Mouse (Mus musculus): ENCODE measurements around the gene Ptgis. TPM values are rescaled to one million over a fixed set of nuclear protein-coding genes. Genes with fewer than 3 reads are reported as not detected.

Ptgis gene
- polyA plus RNA-seq, 1 experiment, result 3.2 TPM

GRCm38 (mm10) chr2:167263040-167263810 is 22.8 kb upstream of the Ptgis start:
- no peaks in the 10 kb centered on the region for H3K36me3 ChIP-seq (ENCODE audit: control insufficient read depth, insufficient read depth, low read length)
- H3K4me1 ChIP-seq (ENCODE audit: control insufficient read depth, insufficient read depth, insufficient read length, low read length), result no peaks in the 10 kb centered on the region
- no peak overlapping the region for H3K4me3 ChIP-seq (ENCODE audit: low read depth, low read length)
- TF ChIP-seq CTCF (IDR thresholded peaks at IDR 0.05; ENCODE audit: extremely low read depth, insufficient read length, insufficient replicate concordance, low read depth, low read length), result no peak
- no peak for TF ChIP-seq POLR2A (IDR thresholded peaks at IDR 0.05; ENCODE audit: low read depth, low read length)
- WGBS, result 83% methylated on average over 8 of the region's 8 CpGs
- no peak overlapping the region for H3K27ac ChIP-seq (ENCODE audit: insufficient read depth, low read depth, low read length)
- H3K27me3 ChIP-seq (ENCODE audit: control insufficient read depth, insufficient read depth, low read length), result no peaks in the 10 kb centered on the region

GRCm38 (mm10) chr2:167262433-167262832 is 22.0 kb upstream of the Ptgis start:
- Histone ChIP-seq H3K4me1 (ENCODE audit: control insufficient read depth, insufficient read depth, insufficient read length, low read length) (no peaks in the 10 kb centered on the region), H3K36me3 (ENCODE audit: control insufficient read depth, insufficient read depth, low read length) (no peaks in the 10 kb centered on the region), H3K4me3 (ENCODE audit: low read depth, low read length) (no peak overlapping the region), H3K27me3 (ENCODE audit: control insufficient read depth, insufficient read depth, low read length) (no peaks in the 10 kb centered on the region), H3K27ac (ENCODE audit: insufficient read depth, low read depth, low read length) (no peak overlapping the region)
- 61% methylated on average over 10 of the region's 10 CpGs for WGBS
- no peak for TF ChIP-seq CTCF (IDR thresholded peaks at IDR 0.05; ENCODE audit: extremely low read depth, insufficient read length, insufficient replicate concordance, low read depth, low read length)
- TF ChIP-seq POLR2A (IDR thresholded peaks at IDR 0.05; ENCODE audit: low read depth, low read length), result no peak

DNA sequence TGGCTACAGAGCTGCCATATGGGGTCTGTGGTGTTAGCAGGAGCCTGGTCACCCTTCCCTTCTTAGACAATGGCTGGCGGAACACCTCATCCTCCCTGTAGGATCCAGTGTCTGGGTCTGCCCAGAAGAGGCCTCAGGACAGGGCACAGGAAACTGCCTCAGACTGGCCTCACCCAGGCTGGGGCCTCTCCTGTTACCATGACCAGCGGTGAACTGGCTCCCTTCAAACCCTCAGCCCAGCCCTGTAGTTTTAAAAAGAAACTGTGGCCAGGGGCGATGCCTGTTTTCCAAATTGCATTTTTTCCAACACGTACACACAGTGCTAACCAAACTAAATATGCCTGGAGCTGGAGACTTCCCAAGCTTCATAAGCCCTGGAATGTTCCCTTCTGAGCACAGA is 20.7 kb upstream of the Ptgis start:
- WGBS, result 75% methylated on average over 4 of the region's 4 CpGs
- no peak overlapping the region for H3K27ac ChIP-seq (ENCODE audit: insufficient read depth, low read depth, low read length)
- H3K4me1 ChIP-seq (ENCODE audit: control insufficient read depth, insufficient read depth, insufficient read length, low read length), result no peaks in the 10 kb centered on the region
- no peak overlapping the region for H3K4me3 ChIP-seq (ENCODE audit: low read depth, low read length)
- H3K36me3 ChIP-seq (ENCODE audit: control insufficient read depth, insufficient read depth, low read length), result no peaks in the 10 kb centered on the region
- H3K27me3 ChIP-seq (ENCODE audit: control insufficient read depth, insufficient read depth, low read length), result no peaks in the 10 kb centered on the region
- TF ChIP-seq CTCF (IDR thresholded peaks at IDR 0.05; ENCODE audit: extremely low read depth, insufficient read length, insufficient replicate concordance, low read depth, low read length), result no peak
- no peak for TF ChIP-seq POLR2A (IDR thresholded peaks at IDR 0.05; ENCODE audit: low read depth, low read length)

DNA sequence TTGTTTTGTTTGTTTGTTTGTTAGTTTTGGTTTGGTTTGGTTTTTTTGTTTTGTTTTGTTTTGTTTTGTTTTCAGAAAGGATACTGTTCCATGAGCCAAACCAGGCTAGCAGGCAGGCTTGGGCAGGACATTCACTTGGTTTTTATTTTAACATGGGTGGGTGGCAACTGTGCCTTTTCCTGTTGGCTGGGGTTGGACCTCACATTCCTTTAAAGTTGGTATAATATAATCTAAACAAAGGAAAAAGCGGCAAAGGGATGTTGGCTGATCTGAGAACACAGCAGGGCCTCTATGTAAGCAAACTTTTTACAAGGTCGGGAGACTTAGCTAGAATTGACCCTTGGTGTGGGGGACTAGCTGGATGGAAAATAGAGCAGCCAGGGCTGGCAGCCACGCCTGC is 17.4 kb upstream of the Ptgis start:
- H3K27ac ChIP-seq (ENCODE audit: insufficient read depth, low read depth, low read length), result no peak overlapping the region
- no peaks in the 10 kb centered on the region for H3K36me3 ChIP-seq (ENCODE audit: control insufficient read depth, insufficient read depth, low read length)
- H3K4me1 ChIP-seq (ENCODE audit: control insufficient read depth, insufficient read depth, insufficient read length, low read length), result no peaks in the 10 kb centered on the region
- H3K27me3 ChIP-seq (ENCODE audit: control insufficient read depth, insufficient read depth, low read length), result no peaks in the 10 kb centered on the region
- 48% methylated on average over 3 of the region's 3 CpGs for WGBS
- no peak overlapping the region for H3K4me3 ChIP-seq (ENCODE audit: low read depth, low read length)
- no peak for TF ChIP-seq POLR2A (IDR thresholded peaks at IDR 0.05; ENCODE audit: low read depth, low read length)
- no peak for TF ChIP-seq CTCF (IDR thresholded peaks at IDR 0.05; ENCODE audit: extremely low read depth, insufficient read length, insufficient replicate concordance, low read depth, low read length)

- WGBS, result 69% methylated on average over 6 of the region's 6 CpGs
- Histone ChIP-seq H3K27me3 (ENCODE audit: control insufficient read depth, insufficient read depth, low read length) (no peaks in the 10 kb centered on the region), H3K36me3 (ENCODE audit: control insufficient read depth, insufficient read depth, low read length) (no peaks in the 10 kb centered on the region), H3K4me3 (ENCODE audit: low read depth, low read length) (no peak overlapping the region), H3K27ac (ENCODE audit: insufficient read depth, low read depth, low read length) (no peak overlapping the region), H3K4me1 (ENCODE audit: control insufficient read depth, insufficient read depth, insufficient read length, low read length) (no peaks in the 10 kb centered on the region)
- TF ChIP-seq POLR2A (IDR thresholded peaks at IDR 0.05; ENCODE audit: low read depth, low read length), result no peak
- no peak for TF ChIP-seq CTCF (IDR thresholded peaks at IDR 0.05; ENCODE audit: extremely low read depth, insufficient read length, insufficient replicate concordance, low read depth, low read length)
Measured at GRCm38 (mm10) chr2:167254808-167255207, 14.4 kb upstream of the Ptgis start.

GRCm38 (mm10) chr2:167254185-167254584 is 13.8 kb upstream of the Ptgis start:
- WGBS, result 49% methylated on average over 7 of the region's 7 CpGs
- no peaks in the 10 kb centered on the region for H3K36me3 ChIP-seq (ENCODE audit: control insufficient read depth, insufficient read depth, low read length)
- no peak overlapping the region for H3K4me3 ChIP-seq (ENCODE audit: low read depth, low read length)
- no peaks in the 10 kb centered on the region for H3K4me1 ChIP-seq (ENCODE audit: control insufficient read depth, insufficient read depth, insufficient read length, low read length)
- no peaks in the 10 kb centered on the region for H3K27me3 ChIP-seq (ENCODE audit: control insufficient read depth, insufficient read depth, low read length)
- TF ChIP-seq POLR2A (IDR thresholded peaks at IDR 0.05; ENCODE audit: low read depth, low read length), result no peak
- TF ChIP-seq CTCF (IDR thresholded peaks at IDR 0.05; ENCODE audit: extremely low read depth, insufficient read length, insufficient replicate concordance, low read depth, low read length), result no peak
- no peak overlapping the region for H3K27ac ChIP-seq (ENCODE audit: insufficient read depth, low read depth, low read length)

DNA sequence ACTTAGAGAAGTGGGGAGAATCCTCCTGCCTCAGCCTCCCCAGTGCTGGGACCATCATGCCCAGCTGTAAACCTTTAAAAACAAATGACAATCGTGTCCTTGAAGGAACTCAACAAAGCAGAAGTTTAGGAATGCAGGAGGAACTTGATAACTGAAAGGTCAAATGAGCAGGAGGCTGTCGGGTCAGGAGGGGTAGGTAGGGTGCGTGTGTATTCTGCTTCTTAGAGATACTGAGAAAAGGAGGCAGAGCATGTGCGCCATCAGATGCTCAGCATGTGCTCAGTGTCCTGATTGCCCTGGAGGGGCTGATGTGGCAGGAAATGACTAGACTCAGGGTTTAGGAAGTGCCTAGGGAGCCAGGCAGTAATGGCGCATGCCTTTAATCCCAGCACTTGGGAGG is 13.1 kb upstream of the Ptgis start:
- no peak for TF ChIP-seq POLR2A (IDR thresholded peaks at IDR 0.05; ENCODE audit: low read depth, low read length)
- no peaks in the 10 kb centered on the region for H3K27me3 ChIP-seq (ENCODE audit: control insufficient read depth, insufficient read depth, low read length)
- H3K27ac ChIP-seq (ENCODE audit: insufficient read depth, low read depth, low read length), result no peak overlapping the region
- no peak overlapping the region for H3K4me3 ChIP-seq (ENCODE audit: low read depth, low read length)
- WGBS, result 66% methylated on average over 5 of the region's 5 CpGs
- H3K4me1 ChIP-seq (ENCODE audit: control insufficient read depth, insufficient read depth, insufficient read length, low read length), result no peaks in the 10 kb centered on the region
- no peaks in the 10 kb centered on the region for H3K36me3 ChIP-seq (ENCODE audit: control insufficient read depth, insufficient read depth, low read length)
